Mouse (Mus musculus): ENCODE measurements around the gene 1700020L24Rik.

GRCm38 (mm10) chr11:83437377-83437776 lies at the start of gene 1700020L24Rik:
- TF ChIP-seq CTCF (IDR thresholded peaks at IDR 0.05; ENCODE audit: borderline replicate concordance, insufficient read depth, low read depth, low read length) (no peak), POLR2A (IDR thresholded peaks at IDR 0.05; ENCODE audit: borderline replicate concordance, insufficient read depth, low read length) (no peak)
